30 mouse cellular contexts compared by ENCODE assay signal in the genomic region with DNA sequence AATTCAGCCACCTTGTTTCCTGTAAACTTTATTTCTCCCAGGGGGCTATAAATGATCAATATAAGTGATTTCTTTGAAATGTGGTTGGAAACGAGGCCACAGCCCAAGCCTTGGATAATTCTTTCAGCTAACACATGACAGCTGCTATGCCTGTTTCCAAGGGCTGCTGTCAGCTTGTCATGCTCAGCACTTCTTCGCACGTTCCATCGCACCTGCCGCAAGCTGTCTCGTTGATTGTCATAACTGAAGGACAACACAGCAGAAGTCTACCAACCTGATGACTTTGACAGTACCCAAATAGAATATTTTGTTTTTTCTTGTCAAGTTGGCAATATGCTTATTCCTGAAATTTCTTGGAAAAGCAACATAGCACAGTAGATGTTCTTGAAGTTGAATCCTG. TPM values are rescaled to one million over a fixed set of nuclear protein-coding genes. Genes with fewer than 3 reads are reported as not detected.
"Had no signal": no experiment of that assay in that cellular context is flagged by ENCODE, and none has a peak within 500 bp of the region (broad histone marks: within the 10 kb centered on the region; RNA-seq: fewer than 3 reads in every experiment).

No protein-coding gene starts in this region.

- H3K36me3 ChIP-seq: heart, embryonic 13.5 days; heart, embryonic 15.5 days; kidney, embryonic 15.5 days; limb, embryonic 13.5 days; limb, embryonic 15.5 days; liver, embryonic 12.5 days had no signal

- H3K4me3 ChIP-seq: gastrocnemius, adult 2 months; heart, embryonic 13.5 days; heart, embryonic 15.5 days; kidney, embryonic 15.5 days; limb, embryonic 13.5 days; limb, embryonic 15.5 days; liver, embryonic 12.5 days had no signal

- H3K4me1 ChIP-seq: heart, embryonic 13.5 days; heart, embryonic 15.5 days; limb, embryonic 15.5 days; liver, embryonic 12.5 days had no signal

- DNase-seq: gastrocnemius, adult 2 months; gastrocnemius, postnatal 14 days; gastrocnemius, postnatal 36 days; heart, adult 18-20 months; heart, postnatal 14 days; heart, postnatal 36 days; kidney, adult 11 months; kidney, adult 2 months; kidney, adult 9 months; kidney, postnatal 14 days; kidney, postnatal 36 days; layer of hippocampus, adult 9-11 months; layer of hippocampus, postnatal 36 days; left cerebral cortex, postnatal 4 days had no signal

- H3K9me3 ChIP-seq: heart, embryonic 13.5 days; heart, embryonic 15.5 days; kidney, embryonic 15.5 days; limb, embryonic 13.5 days; limb, embryonic 15.5 days; liver, embryonic 12.5 days had no signal

- H3K27ac ChIP-seq: gastrocnemius, adult 2 months; heart, embryonic 13.5 days; heart, embryonic 15.5 days; hindbrain, embryonic 14.5 days; kidney, embryonic 15.5 days; kidney, postnatal 0 days; limb, embryonic 13.5 days; limb, embryonic 15.5 days; liver, embryonic 12.5 days; liver, embryonic 14.5 days had no signal

- H3K4me2 ChIP-seq: heart, embryonic 11.5 days; heart, embryonic 13.5 days; heart, embryonic 15.5 days; hindbrain, embryonic 14.5 days; kidney, embryonic 15.5 days; limb, embryonic 13.5 days; limb, embryonic 15.5 days; liver, embryonic 12.5 days had no signal

- ATAC-seq: hindbrain, embryonic 16.5 days; intestine, embryonic 16.5 days; liver, embryonic 12.5 days had no signal

- H3K9ac ChIP-seq: heart, embryonic 13.5 days; heart, embryonic 15.5 days; hindbrain, embryonic 14.5 days; kidney, embryonic 15.5 days; limb, embryonic 13.5 days; limb, embryonic 15.5 days; liver, embryonic 12.5 days; liver, embryonic 14.5 days had no signal

- H3K27me3 ChIP-seq: heart, embryonic 15.5 days; kidney, embryonic 15.5 days; limb, embryonic 15.5 days; liver, embryonic 12.5 days had no signal

RNA-seq across cellular contexts. Expression of a gene that starts 44.0 kb away (rescaled TPM):
- total RNA-seq: gastrocnemius, postnatal 14 days; gastrocnemius, postnatal 36 days; hematopoietic stem cell, adult 5-6 weeks; liver, adult 2 months had no signal
- polyA plus RNA-seq: heart, embryonic 13.5 days; heart, embryonic 15.5 days; heart, postnatal 0 days; liver, embryonic 16.5 days had no signal
